Mouse (Mus musculus) heart, postnatal 25 days (tissue): ENCODE results near the gene Ttc21a. TPM values are rescaled to one million over a fixed set of nuclear protein-coding genes. Genes with fewer than 3 reads are reported as not detected.
A peak's percentile ranks its signal among the peaks of the same experiment; 100 is the strongest.

ENCODE experiments used
- DNase-seq: peaks from one replicate; pipeline ENCODE4 v3.0.0; 2022; ENCODE audit warnings: low spot score
- intact Hi-C: fragments of 180-260 bp; cut with DNase I; formaldehyde crosslinking; loops from one replicate; pipeline ENCODE4 v1.15.1; 2025
- total RNA-seq, 2 experiments: library from RNA; stranded (reverse); gene quantifications; 2 replicates each; pipeline ENCODE4 v1.2.3; 2021

Ttc21a gene
- total RNA-seq, 2 experiments from 2014 or later, result not detected

DNA sequence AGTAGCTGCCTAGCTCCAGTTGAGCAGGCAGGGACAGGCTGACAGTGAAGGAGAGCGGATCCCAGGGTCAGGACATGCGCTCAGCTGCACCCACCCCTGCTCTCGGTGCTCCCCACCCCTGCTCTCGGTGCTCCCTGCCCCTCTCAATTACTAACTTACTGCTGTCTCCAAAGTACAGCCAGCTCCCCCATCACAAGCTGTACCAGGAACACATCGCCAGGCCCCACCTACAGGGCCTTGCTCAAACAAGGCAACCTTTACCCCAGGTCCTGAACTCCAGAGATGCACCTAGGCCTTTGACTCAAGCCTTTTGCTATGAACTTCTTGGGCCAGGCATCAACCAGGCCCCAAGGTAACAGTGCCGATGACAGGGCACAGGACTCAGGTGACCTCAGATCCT, 3.7 kb upstream of the Ttc21a start:
- no peak for DNase-seq
- intact Hi-C loops, result no loop called here

DNA sequence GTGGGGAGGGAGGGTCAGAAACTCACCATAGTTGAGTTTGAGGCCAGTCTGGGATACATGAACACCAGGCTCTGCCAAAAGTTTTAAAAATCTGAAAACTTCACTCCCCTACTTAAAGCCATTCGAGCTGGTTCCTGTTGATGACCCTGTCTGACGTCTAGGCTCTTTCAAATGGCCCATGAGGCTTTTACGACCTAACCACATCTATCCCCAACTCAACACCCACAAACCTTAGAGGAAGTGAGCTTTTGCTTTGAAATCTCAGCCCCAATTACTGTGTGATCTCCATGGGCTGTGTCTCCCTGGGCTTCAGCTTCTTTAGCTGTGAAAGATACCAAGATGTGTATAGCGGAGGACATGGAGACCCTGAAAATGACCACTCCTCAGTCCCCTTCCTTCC, 1.1 kb downstream of the Ttc21a start:
- intact Hi-C loops, result no loop called here
- DNase-seq, result no peak

GRCm38 (mm10) chr9:119939646-119940045, 2.2 kb downstream of the Ttc21a start:
- no peak for DNase-seq
- intact Hi-C loops, result no loop called here

GRCm38 (mm10) chr9:119941407-119941806, 4.0 kb downstream of the Ttc21a start:
- intact Hi-C loops, result no loop called here
- no peak for DNase-seq

DNA sequence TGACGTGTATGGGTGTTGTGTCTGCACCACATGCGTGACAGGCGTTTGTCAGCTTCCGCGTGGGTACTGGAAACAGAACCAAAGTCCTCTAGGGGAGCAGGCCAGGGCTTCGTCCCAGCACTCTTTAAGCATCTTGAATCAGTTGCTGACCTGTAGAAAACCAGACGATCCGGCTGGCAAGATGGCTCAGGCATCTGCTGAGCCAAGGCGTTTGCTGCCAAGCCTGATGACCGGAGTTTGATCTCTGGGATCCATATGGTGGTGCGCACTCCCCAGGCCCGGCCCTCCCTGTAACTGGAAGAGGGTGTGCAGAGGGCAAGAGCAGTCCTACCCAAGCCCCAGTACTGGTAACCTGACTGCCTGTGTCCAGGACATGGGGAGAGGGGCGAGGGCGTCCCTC, 4.5 kb downstream of the Ttc21a start:
- DNase-seq, result no peak
- intact Hi-C loops, result no loop called here

GRCm38 (mm10) chr9:119943326-119943725, 5.9 kb downstream of the Ttc21a start:
- intact Hi-C loops, result no loop called here
- DNase-seq, result no peak

GRCm38 (mm10) chr9:119945173-119945900, 7.9 kb downstream of the Ttc21a start:
- DNase-seq, result no peak
- intact Hi-C loops, result no loop called here

GRCm38 (mm10) chr9:119948804-119949203, 11.4 kb downstream of the Ttc21a start:
- no peak for DNase-seq
- intact Hi-C loops, result no loop called here

DNA sequence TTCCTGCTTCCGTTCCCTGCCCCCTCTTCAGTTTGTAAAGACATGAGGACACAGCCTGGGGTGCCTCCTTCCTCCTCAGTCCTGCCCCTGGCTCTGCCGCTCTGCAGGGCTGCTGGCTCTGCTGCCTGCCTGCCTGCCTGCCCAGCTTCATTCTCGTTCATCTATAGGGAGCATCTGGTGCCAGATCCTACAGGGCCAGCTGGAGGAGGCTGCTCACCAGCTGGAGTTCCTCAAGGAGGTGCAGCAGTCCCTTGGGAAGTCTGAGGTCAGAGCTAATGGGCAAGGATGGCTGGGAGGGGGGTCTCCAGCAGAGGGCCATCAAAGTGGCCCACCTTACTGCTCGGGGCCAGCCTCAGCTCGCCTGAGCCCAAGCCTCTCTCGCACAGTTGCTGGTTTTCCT, 13.0 kb downstream of the Ttc21a start:
- DNase-seq, result no peak
- intact Hi-C loops, result no loop called here

- intact Hi-C loops, result no loop called here
- no peak for DNase-seq
These were observed 14.0 kb downstream of the Ttc21a start for GRCm38 (mm10) chr9:119951388-119951787.

DNA sequence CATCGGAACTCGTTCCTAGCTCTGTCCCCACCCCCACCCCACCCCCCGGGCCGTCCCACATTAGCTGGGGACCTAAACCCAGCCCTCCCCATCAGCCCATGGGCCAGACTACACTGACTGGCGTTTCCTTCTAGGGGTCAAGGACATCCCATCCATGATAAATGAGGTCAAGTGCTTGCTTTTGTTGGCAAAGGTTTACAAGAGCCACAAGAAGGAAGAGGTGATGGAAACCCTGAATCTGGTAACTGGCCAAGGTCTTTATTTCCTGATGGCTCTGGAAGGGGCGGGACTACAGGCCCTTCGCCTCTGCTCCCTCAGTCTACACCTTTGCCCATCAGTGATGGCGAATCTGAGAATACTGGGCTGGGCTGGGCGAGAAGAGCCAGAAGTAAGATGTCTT, 21.4 kb downstream of the Ttc21a start:
- no peak for DNase-seq
- intact Hi-C loops, result no loop called here

DNA sequence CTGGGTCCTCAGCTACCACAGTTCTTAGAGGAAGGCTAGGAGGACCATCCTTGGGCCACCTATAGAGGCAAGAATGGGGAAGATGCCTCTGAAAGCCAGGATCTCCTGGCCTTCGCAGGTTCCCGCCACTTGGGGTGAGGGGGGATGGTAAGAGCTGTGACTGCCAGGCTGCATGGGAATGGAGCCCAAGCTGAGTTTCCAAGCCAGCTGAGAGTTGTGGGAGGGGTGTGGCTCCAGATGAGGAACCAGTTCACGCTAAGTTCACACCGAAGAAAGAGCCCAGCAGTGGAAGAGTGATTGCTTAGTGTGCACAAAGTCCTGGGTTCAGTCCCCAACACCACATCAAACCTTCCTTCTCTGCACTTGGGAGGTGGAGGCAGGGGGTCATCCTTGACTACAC, 24.8 kb downstream of the Ttc21a start:
- intact Hi-C loops, result loop anchor here (2.0 kb wide), 1 partner anchor 53 kb away; no protein-coding TSS in a partner anchor
- DNase-seq, result no peak

GRCm38 (mm10) chr9:119962987-119963667, 25.7 kb downstream of the Ttc21a start:
- intact Hi-C loops, result loop anchor here (1.0 to 2.0 kb wide), 2 partner anchors 52 to 110 kb away; no protein-coding TSS in a partner anchor
- peak; percentile 61 for DNase-seq

DNA sequence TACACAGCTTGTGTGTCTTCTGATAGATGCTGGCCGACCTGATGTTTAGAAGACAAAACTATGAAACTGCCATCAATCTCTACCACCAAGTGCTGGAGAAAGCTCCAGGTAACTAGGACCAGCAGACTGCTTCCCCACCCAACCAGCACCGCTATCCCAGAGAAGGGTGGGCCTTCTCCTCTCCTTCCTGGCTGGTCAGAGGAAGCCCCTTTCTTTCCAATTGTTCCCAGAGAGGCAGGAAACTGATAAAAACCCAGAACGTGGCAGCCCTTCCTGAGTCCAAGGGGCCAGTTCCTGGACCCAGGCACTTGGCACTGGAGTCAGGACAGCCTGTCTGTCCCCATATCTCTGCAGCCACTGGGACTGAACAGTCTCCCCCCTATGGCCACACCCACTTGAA, 26.8 kb downstream of the Ttc21a start:
- DNase-seq, result peak; percentile 57
- intact Hi-C loops, result loop anchor here (2.0 kb wide), 1 partner anchor 19 kb away; no protein-coding TSS in a partner anchor

- DNase-seq, result no peak
- intact Hi-C loops, result loop anchor here (2.0 kb wide), 1 partner anchor 18 kb away; no protein-coding TSS in a partner anchor
These were observed 27.8 kb downstream of the Ttc21a start for GRCm38 (mm10) chr9:119965186-119965585.

- intact Hi-C loops, result no loop called here
- DNase-seq, result no peak
These were observed 29.0 kb downstream of the Ttc21a start for GRCm38 (mm10) chr9:119966221-119966910.

DNA sequence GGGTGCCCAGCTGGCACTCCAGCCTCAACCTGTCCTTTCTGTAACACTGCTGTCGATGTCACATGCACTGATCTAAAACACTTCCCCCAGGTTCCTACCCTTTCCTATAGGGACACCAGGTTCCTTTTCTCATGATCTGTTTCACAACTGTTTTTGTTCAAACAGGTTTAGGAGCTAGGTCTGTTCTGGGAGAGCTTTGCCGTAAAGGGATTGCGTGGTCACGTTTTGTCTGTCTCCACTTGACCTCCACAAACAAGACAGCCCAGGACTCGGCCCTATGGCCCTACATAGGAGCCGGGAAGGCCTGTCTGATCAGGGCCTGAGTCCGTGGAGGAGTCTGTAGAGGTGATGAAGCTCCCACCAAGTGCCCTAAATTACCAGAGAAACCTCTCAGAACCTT, 32.4 kb downstream of the Ttc21a start:
- intact Hi-C loops, result no loop called here
- no peak for DNase-seq

DNA sequence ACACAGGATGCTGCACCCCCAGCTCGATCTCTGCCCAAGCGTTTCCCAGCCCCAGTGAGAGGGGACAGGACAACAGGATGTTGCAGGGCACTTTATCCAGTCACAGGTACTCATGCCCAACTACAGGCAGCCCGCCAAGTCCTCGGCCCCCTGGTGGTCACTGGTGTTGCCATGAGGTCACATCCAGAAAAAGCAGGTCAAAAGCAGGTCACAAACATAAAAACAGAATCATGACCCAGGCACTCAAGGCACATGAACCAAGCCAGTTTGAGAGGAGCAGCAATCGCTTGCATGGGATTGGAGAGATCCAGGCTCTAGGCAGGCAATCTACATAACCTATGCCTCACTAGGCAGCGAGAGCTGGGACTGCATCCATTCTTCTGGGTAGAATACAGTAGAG, 32.8 kb downstream of the Ttc21a start:
- DNase-seq, result no peak
- intact Hi-C loops, result no loop called here

- intact Hi-C loops, result no loop called here
- no peak for DNase-seq
These were observed 33.6 kb downstream of the Ttc21a start for GRCm38 (mm10) chr9:119970763-119971656.

DNA sequence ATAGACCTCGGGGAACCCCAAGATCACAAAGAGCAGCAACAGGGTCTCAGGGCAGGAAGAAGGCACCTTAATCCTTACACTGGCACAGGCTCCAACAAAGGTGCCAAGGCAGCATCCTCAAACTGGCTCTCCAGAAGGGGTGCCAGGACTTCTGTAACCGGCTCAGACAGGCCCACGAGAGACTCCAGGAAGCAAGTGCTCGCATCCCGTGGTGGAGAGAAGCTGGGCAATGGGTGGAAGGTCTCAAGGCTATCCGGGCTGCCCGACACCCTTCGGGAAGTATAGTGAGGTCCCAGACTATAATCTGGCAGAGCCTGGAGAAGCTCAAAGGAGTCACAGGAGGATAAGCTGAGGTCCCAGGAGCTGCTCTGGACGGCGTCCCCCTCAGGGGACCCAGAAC, 34.8 kb downstream of the Ttc21a start:
- intact Hi-C loops, result no loop called here
- DNase-seq, result no peak
